Mouse (Mus musculus): ENCODE data around the gene Nop53.

GRCm38 (mm10) chr7:15961798-15962197 is 15.9 kb upstream of the Nop53 start:
- TF ChIP-seq CTCF (IDR thresholded peaks at IDR 0.05; ENCODE audit: low read depth) (no peak), EP300 (IDR thresholded peaks at IDR 0.05; ENCODE audit: low read depth) (no peak)
